Mouse (Mus musculus) testis, postnatal 10 days (tissue): ENCODE data around the gene H2-M10.6.

Source experiments
- DNase-seq: peaks from one replicate; pipeline ENCODE4 v3.0.0; 2021; ENCODE audit warnings: low spot score

H2-M10.6 gene

DNA sequence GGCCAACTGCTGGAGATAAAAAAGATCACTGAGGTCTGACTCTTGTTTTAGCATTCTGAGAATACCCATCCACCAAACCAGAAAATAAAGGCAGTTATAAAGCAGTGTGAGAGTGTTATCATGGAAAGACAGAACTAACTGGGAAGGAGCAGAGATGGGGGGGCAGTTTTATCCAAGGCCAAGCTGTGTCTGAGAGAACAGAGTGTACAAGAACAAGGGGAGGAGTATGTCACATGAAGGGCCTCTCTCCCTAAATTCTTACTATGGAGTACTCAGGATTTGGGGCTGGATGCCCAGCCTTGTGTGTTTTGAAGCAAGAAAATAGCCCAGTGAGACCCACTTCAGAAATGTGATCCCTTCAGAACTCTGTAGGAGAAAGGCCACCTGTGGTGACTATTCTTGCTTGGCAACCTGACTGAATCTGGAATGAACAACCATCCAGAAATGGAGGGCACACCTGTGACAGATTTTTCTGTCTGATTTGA lies 29.0 kb downstream of the H2-M10.6 start:
- no peak for DNase-seq

DNA sequence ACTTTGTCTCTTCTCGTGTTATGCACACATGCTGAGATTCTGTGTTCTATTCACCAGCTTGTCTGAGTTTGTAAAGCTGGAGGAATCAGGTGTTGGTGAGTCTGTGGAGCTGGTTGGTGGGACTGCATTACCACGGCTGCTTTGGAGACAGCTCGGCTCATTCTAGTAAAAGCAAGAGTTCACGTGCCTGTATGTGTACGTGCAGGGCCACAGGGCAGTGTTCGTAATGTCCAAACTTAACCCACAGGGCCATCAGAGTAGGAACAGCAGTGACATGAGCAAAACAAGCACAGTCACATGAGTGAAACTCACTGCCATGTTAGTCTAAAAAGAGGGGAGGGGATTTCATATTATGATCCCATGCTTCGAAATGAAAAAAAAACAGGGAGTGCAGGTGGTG lies 31.7 kb downstream of the H2-M10.6 start:
- DNase-seq: no peak

DNA sequence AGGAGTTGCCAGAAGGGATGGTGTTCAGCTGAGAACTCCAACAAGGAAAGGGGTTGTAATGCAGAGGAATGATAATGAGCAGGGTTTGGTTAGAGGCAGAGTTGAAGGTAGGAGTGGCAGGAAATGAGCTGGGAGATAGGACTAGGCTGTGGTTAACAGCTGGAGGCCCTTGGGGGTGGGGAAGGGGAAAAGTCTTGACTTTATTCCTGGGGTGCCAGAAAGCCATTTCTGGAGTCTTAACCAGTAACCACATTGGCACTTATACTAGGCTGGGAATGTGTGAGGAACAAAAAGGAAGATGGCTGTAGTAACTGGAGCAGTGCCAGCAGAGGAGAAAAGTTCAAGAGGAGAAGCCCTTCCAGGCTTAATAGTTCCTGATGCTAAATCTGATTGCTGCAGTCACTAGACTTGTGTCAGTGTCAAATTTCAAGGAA lies 32.3 kb downstream of the H2-M10.6 start:
- peak; percentile 60 for DNase-seq

DNA sequence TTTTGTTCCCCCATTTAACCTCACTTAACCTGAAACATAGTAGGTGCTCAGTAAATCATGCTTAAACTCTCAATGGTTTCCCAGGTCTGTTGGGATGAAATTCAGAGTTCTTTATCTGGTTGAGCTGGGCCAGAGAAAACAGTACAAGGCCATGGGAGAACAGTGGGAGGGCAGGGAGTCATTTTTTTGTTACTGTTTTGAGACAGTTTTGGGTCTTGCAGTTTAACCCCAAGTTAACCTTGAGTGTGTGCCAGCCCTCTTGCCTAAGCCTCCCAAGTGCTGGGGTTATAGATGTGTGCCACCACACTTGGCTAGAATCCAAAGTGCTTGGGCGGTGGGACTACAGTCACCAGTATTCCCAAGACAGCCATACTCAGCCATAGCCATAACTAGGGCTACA lies 32.8 kb downstream of the H2-M10.6 start:
- peak; percentile 67 for DNase-seq

DNA sequence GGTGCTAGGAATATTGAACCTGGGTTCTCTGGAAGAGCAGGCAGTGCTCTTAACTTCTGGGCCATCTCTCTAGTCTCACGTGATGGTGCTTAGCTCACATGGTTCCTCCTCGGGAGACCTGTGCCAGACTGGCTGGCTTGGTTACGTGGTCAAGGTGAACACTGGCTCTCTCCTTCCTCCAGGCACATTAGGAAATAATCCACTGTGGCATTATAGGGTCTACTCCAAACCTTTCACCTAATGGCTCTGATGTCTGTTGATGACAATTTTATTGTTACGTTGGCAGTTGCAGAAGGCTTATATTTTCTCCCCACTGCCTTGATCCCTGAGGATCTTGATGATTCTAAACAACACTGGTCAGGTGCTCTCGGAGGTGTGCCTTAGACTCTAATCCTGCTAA lies 36.9 kb downstream of the H2-M10.6 start:
- no peak for DNase-seq

DNA sequence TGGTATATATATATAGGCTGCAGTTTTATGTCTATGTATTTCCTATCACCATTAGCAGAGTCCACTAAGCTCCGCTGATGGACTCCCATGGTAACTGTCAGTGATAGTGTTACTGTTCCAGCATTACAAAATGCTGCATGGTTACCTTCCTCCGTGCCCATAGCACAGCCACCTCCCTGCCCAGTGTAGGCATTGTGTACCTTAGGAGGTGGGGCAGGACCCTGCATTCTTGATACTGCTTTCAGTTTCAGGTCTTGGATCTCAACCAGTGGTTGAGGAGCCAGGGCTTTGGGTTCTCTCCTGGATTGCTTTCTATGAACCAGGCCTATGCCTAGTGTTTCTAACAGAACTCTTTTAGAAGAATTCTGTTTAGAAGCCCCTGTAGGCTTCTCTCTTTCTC lies 38.0 kb downstream of the H2-M10.6 start:
- DNase-seq: no peak

DNA sequence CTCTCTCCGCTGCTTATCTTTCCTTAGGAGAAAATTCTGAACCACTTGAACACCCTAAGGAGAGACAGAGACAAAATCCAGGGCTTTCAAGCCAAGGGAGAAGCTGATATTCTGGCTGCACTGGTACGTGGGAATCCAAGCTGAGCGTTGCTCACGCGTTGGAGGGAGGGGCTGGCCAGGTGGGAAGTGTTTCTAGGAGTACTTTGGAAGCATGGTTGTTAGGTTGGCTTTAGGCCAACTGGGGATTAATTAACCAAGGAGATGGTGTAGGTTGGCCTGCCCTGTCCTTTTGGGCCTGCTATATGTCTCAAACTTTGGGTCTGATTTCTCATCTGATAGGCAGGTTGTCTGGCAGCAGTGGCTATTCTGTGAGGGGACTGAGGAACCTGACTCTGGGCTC lies 39.2 kb downstream of the H2-M10.6 start:
- DNase-seq: no peak

DNA sequence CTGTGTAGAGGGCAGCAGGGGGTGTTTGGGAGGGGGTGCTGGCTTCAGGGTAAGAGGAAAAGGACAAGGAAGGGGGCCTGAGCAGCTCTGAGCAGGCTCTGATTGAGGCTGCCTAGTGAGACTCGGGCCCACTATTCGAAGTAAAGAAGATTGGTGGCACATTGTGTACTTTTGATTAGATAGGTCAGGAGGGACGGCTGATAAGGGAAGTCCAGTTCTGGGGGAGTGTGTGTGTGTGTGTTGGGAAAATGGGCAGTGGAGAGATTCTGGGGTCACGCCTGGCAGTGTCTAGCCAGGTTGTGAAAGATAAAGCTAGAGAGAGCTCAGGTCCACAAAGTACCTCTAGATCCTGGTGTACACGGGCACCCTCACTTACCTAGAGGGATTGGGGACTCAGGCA lies 39.7 kb downstream of the H2-M10.6 start:
- no peak for DNase-seq

DNA sequence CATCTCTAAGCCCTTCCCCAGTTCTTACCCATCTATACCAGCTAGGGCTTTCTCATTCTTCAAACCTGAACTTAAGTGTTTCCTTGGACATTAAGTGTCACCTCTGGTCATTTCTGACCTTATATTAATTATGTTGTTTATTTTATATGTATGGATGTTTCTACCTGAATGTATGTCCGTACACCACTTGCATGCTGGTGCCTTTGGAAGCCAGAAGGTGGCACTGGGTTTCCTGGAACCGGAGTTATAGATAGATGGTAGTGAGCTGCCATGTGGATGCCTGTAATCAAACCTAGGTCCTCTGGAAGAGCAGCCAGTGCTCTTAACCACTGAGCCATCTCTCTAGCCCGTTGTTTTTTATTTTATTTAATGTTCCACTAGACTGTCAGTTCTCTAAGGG lies 43.5 kb downstream of the H2-M10.6 start:
- no peak for DNase-seq

DNA sequence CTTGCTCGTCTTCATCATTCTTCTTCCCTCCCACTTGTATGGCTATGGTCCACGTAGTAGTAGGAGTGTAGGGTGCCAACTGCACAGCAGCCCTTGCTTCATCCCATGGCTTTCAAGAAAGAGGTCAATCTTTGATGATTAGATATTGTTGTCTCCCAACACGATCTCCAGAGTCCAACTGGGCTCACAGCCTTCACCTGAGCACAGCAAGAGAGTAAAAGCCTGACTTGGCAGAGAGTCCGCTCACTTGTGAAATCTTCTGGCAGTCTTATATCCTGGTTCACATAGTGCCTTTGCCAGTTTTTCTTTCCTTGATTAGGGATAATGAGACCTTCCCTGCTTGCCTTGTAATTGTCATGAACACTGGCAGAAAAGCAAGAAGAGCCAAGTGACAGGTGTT lies 44.3 kb downstream of the H2-M10.6 start:
- no peak for DNase-seq

DNA sequence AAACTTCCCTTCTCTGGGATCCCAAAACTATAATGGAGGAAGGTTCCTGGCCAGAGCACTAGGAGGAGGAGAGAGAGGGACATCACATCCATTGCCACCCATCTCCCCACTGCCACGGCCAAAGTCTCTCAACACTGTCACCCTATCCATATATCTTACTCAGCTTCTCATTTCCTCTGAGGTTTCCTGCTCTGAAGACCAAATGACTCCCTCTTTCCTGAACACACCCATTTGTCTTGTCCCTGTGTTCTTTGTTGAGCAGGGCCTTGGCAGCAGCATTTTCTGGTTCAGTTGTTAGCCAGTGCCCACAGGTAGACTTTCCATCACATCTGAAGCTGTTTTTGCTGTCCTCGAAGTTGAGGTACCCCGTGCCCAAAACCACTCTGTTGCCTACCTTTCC lies 46.2 kb downstream of the H2-M10.6 start:
- no peak for DNase-seq

DNA sequence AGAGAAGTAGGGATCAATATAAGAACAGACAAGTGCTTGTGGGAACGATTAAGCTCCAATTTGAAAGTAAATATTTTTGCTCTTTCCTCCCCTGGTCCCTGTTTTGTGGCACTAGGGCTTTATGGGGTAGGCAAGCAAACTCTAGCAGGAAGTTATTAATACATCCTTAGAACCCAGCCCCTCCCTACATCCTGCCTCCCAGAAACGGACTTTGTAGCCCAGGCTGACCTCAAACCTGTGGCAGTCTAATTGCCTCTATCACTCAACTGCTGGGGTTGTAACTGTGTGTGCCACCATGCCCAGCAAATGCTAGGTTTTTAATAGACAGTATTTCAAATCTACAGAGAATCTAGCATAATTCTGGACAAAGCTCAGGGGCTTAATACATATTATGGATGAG lies 49.7 kb downstream of the H2-M10.6 start:
- no peak for DNase-seq
